In genomic region chr15:102981379-102982288, GRCm38 (mm10) we compare ENCODE assay signal across 9 mouse cellular contexts. TPM values are rescaled to one million over a fixed set of nuclear protein-coding genes. Genes with fewer than 3 reads are reported as not detected.
DNase-seq lines count a peak whose midpoint lies in the region; ATAC-seq and TF ChIP-seq lines count a peak whose summit lies in the region.
"Had no signal": no experiment of that assay in that cellular context is flagged by ENCODE, and none has a peak within 500 bp of the region (broad histone marks: within the 10 kb centered on the region; RNA-seq: fewer than 3 reads in every experiment).

No protein-coding gene starts in this region.

- TF ChIP-seq CTCF in G1E (IDR thresholded peaks at IDR 0.05; ENCODE audit: low read depth, low read length), result no peak
- no peak for TF ChIP-seq CTCF in testis, adult 2 months (IDR thresholded peaks at IDR 0.05; ENCODE audit: control insufficient read depth, insufficient read depth, insufficient replicate concordance, low read depth, low read length)

- peaks cover 80% of the 10 kb centered on the region for H3K4me1 ChIP-seq in G1E (ENCODE audit: insufficient read depth, low read depth, low read length)
- peaks cover 75% of the 10 kb centered on the region for H3K4me1 ChIP-seq in limb, embryonic 12.5 days (replicated peaks)
- peaks cover 4% of the 10 kb centered on the region for H3K4me1 ChIP-seq in testis, adult 2 months (ENCODE audit: control insufficient read depth, insufficient read depth, low read length)

- ATAC-seq in G1E (ENCODE audit: extremely low read depth, insufficient number of reproducible peaks, low FRiP score, poor library complexity, severe bottlenecking), result no peak
- ATAC-seq in limb, embryonic 12.5 days (ENCODE audit: insufficient number of reproducible peaks, insufficient read depth, low FRiP score, low TSS enrichment, low read depth), result no peak

- peak overlapping the region; percentile 74 for H3K27ac ChIP-seq in limb, embryonic 12.5 days
- H3K27ac ChIP-seq in testis, adult 2 months (ENCODE audit: control insufficient read depth, insufficient read depth, low read depth, low read length), result no peak overlapping the region

- H3K9me3 ChIP-seq in G1E (replicated peaks), result no peaks in the 10 kb centered on the region
- H3K9me3 ChIP-seq in limb, embryonic 12.5 days, result no peaks in the 10 kb centered on the region

- peak overlapping the region; percentile 80 for H3K4me3 ChIP-seq in G1E (ENCODE audit: low read depth, low read length)
- peak overlapping the region; percentile 53 for H3K4me3 ChIP-seq in limb, embryonic 12.5 days (replicated peaks)
- H3K4me3 ChIP-seq in testis, adult 2 months (ENCODE audit: control insufficient read depth, low read depth, low read length), result peak overlapping the region; percentile 80

- no peak for TF ChIP-seq POLR2A in testis, adult 2 months (IDR thresholded peaks at IDR 0.05; ENCODE audit: control insufficient read depth, low read depth, low read length)

- peaks cover 43% of the 10 kb centered on the region for H3K27me3 ChIP-seq in G1E (ENCODE audit: insufficient read depth, low read length)
- H3K27me3 ChIP-seq in limb, embryonic 12.5 days, result peaks cover 99% of the 10 kb centered on the region
- H3K27me3 ChIP-seq in testis, adult 2 months (ENCODE audit: control insufficient read depth, insufficient read depth, low read length), result peaks cover 12% of the 10 kb centered on the region

- peaks cover 6% of the 10 kb centered on the region for H3K36me3 ChIP-seq in G1E (replicated peaks)
- H3K36me3 ChIP-seq in limb, embryonic 12.5 days, result no peaks in the 10 kb centered on the region
- no peaks in the 10 kb centered on the region for H3K36me3 ChIP-seq in testis, adult 2 months (ENCODE audit: control insufficient read depth, insufficient read depth, low read length)

- peak; percentile 66 for DNase-seq in adrenal gland, postnatal 14 days
- no peak for DNase-seq in adrenal gland, postnatal 4 days (ENCODE audit: low spot score in 2 of 2)
- DNase-seq in G1E (ENCODE audit: low spot score), result peak; percentile 86
- DNase-seq in gastrocnemius, postnatal 25 days, result peak; percentile 64
- no peak for DNase-seq in cerebellum, adult 11-12 months
- DNase-seq in Muller cell, postnatal 12 days (ENCODE audit: inconsistent ontology term), result no peak

- peak overlapping the region; percentile 82 for H3K4me2 ChIP-seq in limb, embryonic 12.5 days

- under 1% methylated on average over 88 of the region's 88 CpGs for WGBS in limb, embryonic 12.5 days

- H3K9ac ChIP-seq in limb, embryonic 12.5 days (replicated peaks), result peak overlapping the region; percentile 81

RNA-seq across cellular contexts. Expression of gene Hoxc9, which starts 5.4 kb away (rescaled TPM):
- 1.8 and 2.1 TPM in 2 replicates for total RNA-seq in adrenal gland, postnatal 14 days (2021)
- total RNA-seq in adrenal gland, postnatal 4 days (2021), result 1 to 10 TPM; 3.0 to 4.8 TPM
- total RNA-seq in G1E (2014; fragmentation: Nextera tagmentation) (5.0 and 7.9 TPM in 2 replicates), G1E (2017) (3.3 and 3.9 TPM in 2 replicates)
- 9.8 and 12.0 TPM in 2 replicates for polyA plus RNA-seq in G1E (2012)
- 1 to 10 TPM; 4.6 to 6.5 TPM for total RNA-seq in gastrocnemius, postnatal 25 days (2021)
- 3.6 TPM in 2 replicates for polyA plus RNA-seq in limb, embryonic 12.5 days (2016; fragmentation: Nextera tagmentation; extraction: Ambion mirVana)
- 2.1 and 2.6 TPM in 2 replicates for polyA plus RNA-seq in testis, adult 2 months (2012; rRNA removed)
- total RNA-seq: neutrophil, adult 5-6 weeks had no signal

RNA-seq across cellular contexts. Expression of gene Hoxc8, which starts 8.8 kb away (rescaled TPM):
- total RNA-seq in adrenal gland, postnatal 14 days (2021), result 19.2 and 20.1 TPM in 2 replicates
- total RNA-seq in adrenal gland, postnatal 4 days (2021), result 10 to 100 TPM; 22.2 to 22.7 TPM
- total RNA-seq in G1E (2014; fragmentation: Nextera tagmentation) (21.1 and 26.6 TPM in 2 replicates), G1E (2017) (2.0 and 2.7 TPM in 2 replicates)
- 10.1 and 12.2 TPM in 2 replicates for polyA plus RNA-seq in G1E (2012)
- 1 to 10 TPM; 1.3 to 1.6 TPM for total RNA-seq in gastrocnemius, postnatal 25 days (2021)
- 3.9 and 4.0 TPM in 2 replicates for polyA plus RNA-seq in limb, embryonic 12.5 days (2016; fragmentation: Nextera tagmentation; extraction: Ambion mirVana)
- polyA plus RNA-seq in testis, adult 2 months (2012; rRNA removed), result 0.15 and 0.34 TPM in 2 replicates
- total RNA-seq: neutrophil, adult 5-6 weeks had no signal

RNA-seq across cellular contexts. Expression of gene Hoxc5, which starts 14.4 kb away (rescaled TPM):
- total RNA-seq in adrenal gland, postnatal 14 days (2021), result 6.9 and 7.4 TPM in 2 replicates
- total RNA-seq in adrenal gland, postnatal 4 days (2021), result 1 to 10 TPM; 7.9 to 8.0 TPM
- total RNA-seq in G1E (2014; fragmentation: Nextera tagmentation), result 9.9 and 19.8 TPM in 2 replicates
- total RNA-seq in G1E (2017), result 7.6 and 9.1 TPM in 2 replicates
- 11.4 and 12.4 TPM in 2 replicates for polyA plus RNA-seq in G1E (2012)
- total RNA-seq in gastrocnemius, postnatal 25 days (2021), result 1 to 10 TPM; 1.6 to 1.8 TPM
- polyA plus RNA-seq in limb, embryonic 12.5 days (2016; fragmentation: Nextera tagmentation; extraction: Ambion mirVana), result 6.3 and 12.2 TPM in 2 replicates
- 0.53 and 0.66 TPM in 2 replicates for polyA plus RNA-seq in testis, adult 2 months (2012; rRNA removed)
- total RNA-seq: neutrophil, adult 5-6 weeks had no signal

RNA-seq across cellular contexts. Expression of gene Hoxc10, which starts 15.0 kb away (rescaled TPM):
- 0.19 and 1.1 TPM in 2 replicates for total RNA-seq in adrenal gland, postnatal 14 days (2021)
- 1 to 10 TPM; 1.2 to 5.6 TPM for total RNA-seq in adrenal gland, postnatal 4 days (2021)
- total RNA-seq in G1E (2014; fragmentation: Nextera tagmentation) (0.60 TPM in 1 of 2 replicates, not detected in the other), G1E (2017) (0.12 and 0.16 TPM in 2 replicates)
- 0.08 and 0.16 TPM in 2 replicates for polyA plus RNA-seq in G1E (2012)
- total RNA-seq in gastrocnemius, postnatal 25 days (2021), result 10 to 100 TPM; 61.5 to 69.5 TPM
- 20.7 and 21.2 TPM in 2 replicates for polyA plus RNA-seq in limb, embryonic 12.5 days (2016; fragmentation: Nextera tagmentation; extraction: Ambion mirVana)
- polyA plus RNA-seq in testis, adult 2 months (2012; rRNA removed), result 0.29 and 0.31 TPM in 2 replicates
- total RNA-seq: neutrophil, adult 5-6 weeks had no signal

RNA-seq across cellular contexts. Expression of gene Hoxc6, which starts 16.4 kb away (rescaled TPM):
- 37.4 and 43.2 TPM in 2 replicates for total RNA-seq in adrenal gland, postnatal 14 days (2021)
- 10 to 100 TPM; 40.3 to 41.5 TPM for total RNA-seq in adrenal gland, postnatal 4 days (2021)
- 16.3 and 37.1 TPM in 2 replicates for total RNA-seq in G1E (2014; fragmentation: Nextera tagmentation)
- total RNA-seq in G1E (2017), result 8.6 and 12.0 TPM in 2 replicates
- 27.1 and 28.6 TPM in 2 replicates for polyA plus RNA-seq in G1E (2012)
- total RNA-seq in gastrocnemius, postnatal 25 days (2021), result 1 to 10 TPM; 5.3 to 8.1 TPM
- polyA plus RNA-seq in limb, embryonic 12.5 days (2016; fragmentation: Nextera tagmentation; extraction: Ambion mirVana), result 3.9 and 4.4 TPM in 2 replicates
- polyA plus RNA-seq in testis, adult 2 months (2012; rRNA removed), result 1.0 and 1.1 TPM in 2 replicates
- total RNA-seq: neutrophil, adult 5-6 weeks had no signal

Comparison
In these comparisons a context has a peak if more than half of its experiments do, and no peak if none do; other contexts are left out.
1. DNase-seq: peak in adrenal gland, postnatal 14 days (single experiment), G1E (single experiment) and gastrocnemius, postnatal 25 days (single experiment); none in adrenal gland, postnatal 4 days (0 of 2), cerebellum, adult 11-12 months (single experiment) and Muller cell, postnatal 12 days (single experiment).
2. Peak in every context shown above with its lines, with median percentiles within 50 percentile points of each other: H3K4me3 ChIP-seq.